Mouse (Mus musculus) heart, adult 2 months (tissue): ENCODE results near the gene Zdhhc4. TPM values are rescaled to one million over a fixed set of nuclear protein-coding genes. Genes with fewer than 3 reads are reported as not detected.

Experiments
- DNase-seq, 2 experiments: peaks; one replicate each; pipeline ENCODE4 v3.0.0; 2021
- H3K27ac ChIP-seq: fragments of 200-600 bp; 2 replicates; pipeline ENCODE4 v1.8.1; 2022
- H3K27me3 ChIP-seq: fragments of 200-500 bp; 2 replicates; pipeline ENCODE4 v1.6.1; 2012; ENCODE audit warnings: mild to moderate bottlenecking, low read length, inconsistent platforms, mixed read lengths; ENCODE audit not compliant: control insufficient read depth, insufficient read depth
- H3K36me3 ChIP-seq: fragments of 200-500 bp; 2 replicates; pipeline ENCODE4 v1.6.1; 2012; ENCODE audit warnings: low read length, inconsistent platforms; ENCODE audit not compliant: control insufficient read depth, insufficient read depth
- H3K4me1 ChIP-seq: fragments of 200-500 bp; 2 replicates; pipeline ENCODE4 v1.6.1; 2011; ENCODE audit warnings: low read length; ENCODE audit not compliant: control insufficient read depth, insufficient read depth
- H3K4me3 ChIP-seq: fragments of 200-600 bp; 2 replicates; pipeline ENCODE4 v1.8.1; 2022
- H3K79me2 ChIP-seq: fragments of 200-500 bp; replicated peaks from 2 replicates; pipeline ENCODE4 v1.6.1; 2012; ENCODE audit warnings: mild to moderate bottlenecking, inconsistent platforms, low read length, moderate library complexity, mixed read lengths; ENCODE audit not compliant: control insufficient read depth, insufficient read depth
- H3K9ac ChIP-seq: fragments of 200-500 bp; 2 replicates; pipeline ENCODE4 v1.6.1; 2012; ENCODE audit warnings: low read depth, mild to moderate bottlenecking, control low read depth, inconsistent platforms, low read length, mixed read lengths
- CTCF ChIP-seq: fragments of 200-600 bp; IDR thresholded peaks from 2 replicates; pipeline ENCODE4 v1.8.1; 2022; ENCODE audit warnings: antibody characterized with exemption, mild to moderate bottlenecking, moderate library complexity
- EP300 ChIP-seq: fragments of 200-500 bp; IDR thresholded peaks from 2 replicates; pipeline ENCODE4 v1.6.1; 2011; ENCODE audit warnings: low read depth, low read length, control low read depth; ENCODE audit not compliant: insufficient read depth
- POLR2A ChIP-seq: fragments of 200-500 bp; IDR thresholded peaks from 2 replicates; pipeline ENCODE4 v1.6.1; 2011; ENCODE audit warnings: mild to moderate bottlenecking, low read depth, low read length, control low read depth; ENCODE audit not compliant: insufficient read depth
- WGBS: fragments of 180-500 bp; shearing (Covaris S2); methylation state at CpG from one replicate; pipeline ENCODE4 v1.1.7; 2018; 5-methylcytosine and 5-hydroxymethylcytosine counted together
- intact Hi-C: fragments of 180-260 bp; cut with DNase I; formaldehyde crosslinking; loops from one replicate; pipeline ENCODE4 v1.15.1; 2025
- polyA plus RNA-seq: library from polyadenylated mRNA; depleted of rRNA; stranded (reverse); fragments of >200 nt; gene quantifications from 2 replicates; pipeline ENCODE4 v1.2.3, GENCODE M21; 2012
- total RNA-seq, 2 experiments: library from RNA; stranded (reverse); gene quantifications; 2 replicates each; pipeline ENCODE4 v1.2.3; 2021

Gene Zdhhc4
- total and polyA plus RNA-seq, 3 experiments: 26.6 to 48.4 (median 26.7) TPM

- Histone ChIP-seq H3K4me1 (no peaks in the 10 kb centered on the region), H3K9ac (no peak overlapping the region), H3K27me3 (no peaks in the 10 kb centered on the region), H3K4me3 (no peak overlapping the region), H3K36me3 (no peaks in the 10 kb centered on the region), H3K79me2 (no peaks in the 10 kb centered on the region), H3K27ac (no peak overlapping the region)
- WGBS: 50% methylated on average over 10 of the region's 10 CpGs
- no peak for TF ChIP-seq POLR2A
- no peak for TF ChIP-seq CTCF
- TF ChIP-seq EP300: no peak
- intact Hi-C loops: no loop called here
- no peak for DNase-seq
Measured at GRCm38 (mm10) chr5:143279247-143279646, 49.8 kb downstream of the Zdhhc4 start.

GRCm38 (mm10) chr5:143275761-143276160 lies 53.3 kb downstream of the Zdhhc4 start:
- no peak overlapping the region for H3K27ac ChIP-seq
- TF ChIP-seq POLR2A (no peak), CTCF (no peak), EP300 (no peak)
- no peak for DNase-seq
- peaks cover 2% of the 10 kb centered on the region for H3K4me1 ChIP-seq
- no peak overlapping the region for H3K9ac ChIP-seq
- H3K36me3 ChIP-seq: no peaks in the 10 kb centered on the region
- no peak overlapping the region for H3K4me3 ChIP-seq
- H3K27me3 ChIP-seq: no peaks in the 10 kb centered on the region
- 48% methylated on average over 5 of the region's 5 CpGs for WGBS
- intact Hi-C loops: no loop called here
- H3K79me2 ChIP-seq: no peaks in the 10 kb centered on the region

- Histone ChIP-seq H3K9ac (no peak overlapping the region), H3K27me3 (no peaks in the 10 kb centered on the region), H3K36me3 (no peaks in the 10 kb centered on the region), H3K4me1 (peaks cover 4% of the 10 kb centered on the region), H3K79me2 (no peaks in the 10 kb centered on the region), H3K27ac (no peak overlapping the region), H3K4me3 (no peak overlapping the region)
- TF ChIP-seq EP300: no peak
- no peak for TF ChIP-seq CTCF
- no peak for TF ChIP-seq POLR2A
- intact Hi-C loops: loop anchor here (5.0 kb wide), 1 partner anchor 35 kb away; no protein-coding TSS in a partner anchor
- WGBS: 89% methylated on average over 16 of the region's 16 CpGs
- no peak for DNase-seq
Measured at GRCm38 (mm10) chr5:143272540-143273330, 56.3 kb downstream of the Zdhhc4 start.

- H3K36me3 ChIP-seq: no peaks in the 10 kb centered on the region
- 58% methylated on average over 3 of the region's 3 CpGs for WGBS
- no peaks in the 10 kb centered on the region for H3K79me2 ChIP-seq
- H3K27me3 ChIP-seq: no peaks in the 10 kb centered on the region
- intact Hi-C loops: loop anchor here (5.0 kb wide), 1 partner anchor 35 kb away; no protein-coding TSS in a partner anchor
- no peak for DNase-seq
- H3K4me3 ChIP-seq: no peak overlapping the region
- TF ChIP-seq EP300 (no peak), CTCF (no peak), POLR2A (no peak)
- peaks cover 4% of the 10 kb centered on the region for H3K4me1 ChIP-seq
- no peak overlapping the region for H3K27ac ChIP-seq
- no peak overlapping the region for H3K9ac ChIP-seq
Measured at GRCm38 (mm10) chr5:143272108-143272507, 56.9 kb downstream of the Zdhhc4 start.

- intact Hi-C loops: loop anchor here (5.0 kb wide), 1 partner anchor 36 kb away; no protein-coding TSS in a partner anchor
Measured at GRCm38 (mm10) chr5:143271642-143272041, 57.4 kb downstream of the Zdhhc4 start.

GRCm38 (mm10) chr5:143270151-143270519 lies 58.9 kb downstream of the Zdhhc4 start:
- Histone ChIP-seq H3K79me2 (no peaks in the 10 kb centered on the region), H3K4me3 (peak overlapping the region; percentile 62), H3K4me1 (peaks cover 4% of the 10 kb centered on the region), H3K36me3 (no peaks in the 10 kb centered on the region), H3K9ac (peak overlapping the region; percentile 80), H3K27me3 (no peaks in the 10 kb centered on the region), H3K27ac (peak overlapping the region; percentile 64)
- no peak for DNase-seq
- 6% methylated on average over 12 of the region's 12 CpGs for WGBS
- intact Hi-C loops: loop anchor here (5.0 kb wide), 1 partner anchor 37 kb away; no protein-coding TSS in a partner anchor
- TF ChIP-seq EP300 (no peak), CTCF (no peak), POLR2A (no peak)

More at GRCm38 (mm10) chr5:143271642-143272041, 57.4 kb downstream of the Zdhhc4 start:
- H3K36me3 ChIP-seq: no peaks in the 10 kb centered on the region
- H3K27me3 ChIP-seq: no peaks in the 10 kb centered on the region
- peaks cover 4% of the 10 kb centered on the region for H3K4me1 ChIP-seq
- no peak overlapping the region for H3K27ac ChIP-seq
- 63% methylated on average over 6 of the region's 6 CpGs for WGBS
- no peaks in the 10 kb centered on the region for H3K79me2 ChIP-seq
- no peak for DNase-seq
- no peak overlapping the region for H3K9ac ChIP-seq
- no peak overlapping the region for H3K4me3 ChIP-seq
- no peak for TF ChIP-seq CTCF
- no peak for TF ChIP-seq EP300
- no peak for TF ChIP-seq POLR2A
